Mouse (Mus musculus) CD4-positive, CD25-positive, alpha-beta regulatory T cell, adult 2 months (primary cell): ENCODE results near the gene Rev1.
"Not testable (repeated sequence)": the region's sequence is repeated elsewhere in the genome, so short reads cannot be mapped to it uniquely, and the experiment has no call there.

ENCODE experiments used
- DNase-seq: peaks from one replicate; pipeline ENCODE4 v3.0.0-alpha.2; 2012; ENCODE audit warnings: low read depth, low spot score

The Rev1 gene

GRCm38 (mm10) chr1:38067276-38067675 is 62.3 kb downstream of the Rev1 start:
- DNase-seq = no peak

- not testable (repeated sequence) for DNase-seq
These were observed 67.4 kb downstream of the Rev1 start for GRCm38 (mm10) chr1:38062156-38062555.

- no peak for DNase-seq
These were observed 71.2 kb downstream of the Rev1 start for GRCm38 (mm10) chr1:38058417-38058816.

- no peak for DNase-seq
These were observed 74.4 kb downstream of the Rev1 start for GRCm38 (mm10) chr1:38055176-38055575.

GRCm38 (mm10) chr1:38049562-38049961 is 80.0 kb downstream of the Rev1 start:
- no peak for DNase-seq

GRCm38 (mm10) chr1:38048121-38048520 is 81.5 kb downstream of the Rev1 start:
- DNase-seq = no peak

- DNase-seq = no peak
These were observed 90.7 kb downstream of the Rev1 start for GRCm38 (mm10) chr1:38038898-38039297.

- no peak for DNase-seq
These were observed 92.2 kb downstream of the Rev1 start for GRCm38 (mm10) chr1:38037375-38037774.

- DNase-seq = no peak
These were observed 94.1 kb downstream of the Rev1 start for GRCm38 (mm10) chr1:38035521-38035920.

GRCm38 (mm10) chr1:38031391-38031790 is 98.2 kb downstream of the Rev1 start:
- no peak for DNase-seq

GRCm38 (mm10) chr1:38027301-38027700 is 102.3 kb downstream of the Rev1 start:
- DNase-seq = no peak

- DNase-seq = no peak
These were observed 114.9 kb downstream of the Rev1 start for GRCm38 (mm10) chr1:38014551-38015203.

GRCm38 (mm10) chr1:38012509-38012908 is 117.1 kb downstream of the Rev1 start:
- no peak for DNase-seq

GRCm38 (mm10) chr1:38012104-38012503 is 117.5 kb downstream of the Rev1 start:
- no peak for DNase-seq

GRCm38 (mm10) chr1:38011647-38012046 is 118.0 kb downstream of the Rev1 start:
- no peak for DNase-seq

GRCm38 (mm10) chr1:38006741-38007140 is 122.9 kb downstream of the Rev1 start:
- DNase-seq = no peak

GRCm38 (mm10) chr1:38003046-38003445 is 126.6 kb downstream of the Rev1 start:
- DNase-seq = no peak
